Mouse (Mus musculus): Measurements from ENCODE around the gene Swap70.

- TF ChIP-seq CTCF (IDR thresholded peaks at IDR 0.05; ENCODE audit: extremely low read depth, insufficient read depth, low read length) = no peak
- TF ChIP-seq POLR2A (IDR thresholded peaks at IDR 0.05; ENCODE audit: extremely low read depth, insufficient read depth, low read length) = no peak
These were observed 15.9 kb downstream of the Swap70 start for GRCm38 (mm10) chr7:110237451-110237836.

Measured in cortical plate, adult 2 months (tissue).